In genomic region chr11:121154203-121154602, GRCm38 (mm10) we compare ENCODE assay signal across 26 mouse cellular contexts. TPM values are rescaled to one million over a fixed set of nuclear protein-coding genes. Genes with fewer than 3 reads are reported as not detected.
DNase-seq lines count a peak whose midpoint lies in the region; ATAC-seq and TF ChIP-seq lines count a peak whose summit lies in the region.
"Had no signal": no experiment of that assay in that cellular context is flagged by ENCODE, and none has a peak within 500 bp of the region (broad histone marks: within the 10 kb centered on the region; RNA-seq: fewer than 3 reads in every experiment).

No protein-coding gene starts in this region.

- no peaks in the 10 kb centered on the region for H3K9me3 ChIP-seq in hindbrain, embryonic 10.5 days
- H3K9me3 ChIP-seq in hindbrain, postnatal 0 days (ENCODE audit: low read length), result no peaks in the 10 kb centered on the region
- no peaks in the 10 kb centered on the region for H3K9me3 ChIP-seq in neural tube, embryonic 11.5 days (ENCODE audit: control insufficient read depth, low read length)
- no peaks in the 10 kb centered on the region for H3K9me3 ChIP-seq in neural tube, embryonic 15.5 days (replicated peaks)
- no peaks in the 10 kb centered on the region for H3K9me3 ChIP-seq in neural tube, embryonic 13.5 days
- H3K9me3 ChIP-seq: embryonic facial prominence, embryonic 13.5 days; heart, embryonic 12.5 days; hindbrain, embryonic 15.5 days had no signal

- 0 out of 2 replicates have a peak overlapping the region, but pooled peaks have one; percentile 35 for H3K27ac ChIP-seq in hindbrain, embryonic 10.5 days
- H3K27ac ChIP-seq in hindbrain, postnatal 0 days, result no peak overlapping the region
- no peak overlapping the region for H3K27ac ChIP-seq in neural tube, embryonic 11.5 days (ENCODE audit: low read depth, low read length)
- no peak overlapping the region for H3K27ac ChIP-seq in neural tube, embryonic 15.5 days (replicated peaks)
- H3K27ac ChIP-seq in neural tube, embryonic 13.5 days (replicated peaks), result 0 out of 2 replicates have a peak overlapping the region, but pooled peaks have one; percentile 30
- H3K27ac ChIP-seq: embryonic facial prominence, embryonic 13.5 days; hindbrain, embryonic 15.5 days had no signal

- 19% methylated on average over 4 of the region's 4 CpGs for WGBS in hindbrain, embryonic 10.5 days
- WGBS in hindbrain, postnatal 0 days, result 24% methylated on average over 4 of the region's 4 CpGs
- 29% methylated on average over 4 of the region's 4 CpGs for WGBS in neural tube, embryonic 11.5 days
- 20% methylated on average over 4 of the region's 4 CpGs for WGBS in neural tube, embryonic 15.5 days
- 17% methylated on average over 4 of the region's 4 CpGs for WGBS in neural tube, embryonic 13.5 days
- WGBS in lung, adult 2 months, result 47% methylated on average over 4 of the region's 4 CpGs

- H3K27me3 ChIP-seq in hindbrain, embryonic 10.5 days (ENCODE audit: insufficient read depth, poor library complexity, severe bottlenecking), result peaks cover 41% of the 10 kb centered on the region
- no peaks in the 10 kb centered on the region for H3K27me3 ChIP-seq in hindbrain, postnatal 0 days (ENCODE audit: insufficient read depth, low read length)
- H3K27me3 ChIP-seq in neural tube, embryonic 11.5 days (ENCODE audit: control insufficient read depth, insufficient read depth, low read length), result peaks cover 29% of the 10 kb centered on the region
- H3K27me3 ChIP-seq in neural tube, embryonic 15.5 days (replicated peaks), result peaks cover 35% of the 10 kb centered on the region
- H3K27me3 ChIP-seq in neural tube, embryonic 13.5 days, result peaks cover 38% of the 10 kb centered on the region

- peak; percentile 27 for DNase-seq in hindbrain, embryonic 10.5 days (ENCODE audit: low spot score)
- no peak for DNase-seq in hindbrain, postnatal 0 days (ENCODE audit: low spot score)
- peak; percentile 46 for DNase-seq in neural tube, embryonic 11.5 days (ENCODE audit: low spot score)
- peak; percentile 55 for DNase-seq in brain, embryonic 14.5 days (ENCODE audit: low read depth)
- no peak for DNase-seq in right cerebral cortex, adult 2 months (ENCODE audit: low spot score in 2 of 2)
- DNase-seq in lung, adult 2 months, result no peak
- DNase-seq: adrenal gland, postnatal 10 days; cerebellum, adult 11-12 months; cerebellum, adult 9-11 months; cerebellum, postnatal 36 days; gastrocnemius, adult 2 months; gastrocnemius, postnatal 25 days had no signal

- H3K9ac ChIP-seq in hindbrain, postnatal 0 days (replicated peaks; ENCODE audit: low read length), result no peak overlapping the region
- no peak overlapping the region for H3K9ac ChIP-seq in neural tube, embryonic 11.5 days (ENCODE audit: low read length)
- no peak overlapping the region for H3K9ac ChIP-seq in neural tube, embryonic 15.5 days (replicated peaks)
- no peak overlapping the region for H3K9ac ChIP-seq in neural tube, embryonic 13.5 days
- H3K9ac ChIP-seq: embryonic facial prominence, embryonic 13.5 days; heart, embryonic 12.5 days; hindbrain, embryonic 15.5 days had no signal

- no peak for TF ChIP-seq CTCF in hindbrain, postnatal 0 days (IDR thresholded peaks at IDR 0.05; ENCODE audit: low read depth)
- no peak for TF ChIP-seq CTCF in brain, embryonic 14.5 days (IDR thresholded peaks at IDR 0.05; ENCODE audit: borderline replicate concordance, extremely low read depth, insufficient read depth, insufficient read length)
- no peak for TF ChIP-seq CTCF in lung, adult 2 months (IDR thresholded peaks at IDR 0.05; ENCODE audit: insufficient read depth, low read length)

- no peak overlapping the region for H3K4me3 ChIP-seq in hindbrain, embryonic 10.5 days
- no peak overlapping the region for H3K4me3 ChIP-seq in hindbrain, postnatal 0 days (ENCODE audit: low read length)
- no peak overlapping the region for H3K4me3 ChIP-seq in neural tube, embryonic 11.5 days (ENCODE audit: low read depth, low read length)
- no peak overlapping the region for H3K4me3 ChIP-seq in neural tube, embryonic 15.5 days (replicated peaks)
- H3K4me3 ChIP-seq in neural tube, embryonic 13.5 days, result no peak overlapping the region
- no peak overlapping the region for H3K4me3 ChIP-seq in lung, adult 2 months (replicated peaks; ENCODE audit: extremely low read depth, low read depth, low read length)
- H3K4me3 ChIP-seq: embryonic facial prominence, embryonic 13.5 days; gastrocnemius, adult 2 months; heart, embryonic 12.5 days; hindbrain, embryonic 15.5 days had no signal

- peaks cover 27% of the 10 kb centered on the region for H3K4me1 ChIP-seq in hindbrain, embryonic 10.5 days (replicated peaks)
- H3K4me1 ChIP-seq in hindbrain, postnatal 0 days (ENCODE audit: insufficient read depth, low read length), result no peaks in the 10 kb centered on the region
- peaks cover 6% of the 10 kb centered on the region; the same call in 1 of the 2 replicates for H3K4me1 ChIP-seq in neural tube, embryonic 11.5 days (ENCODE audit: control insufficient read depth, insufficient read depth, low read length)
- H3K4me1 ChIP-seq in neural tube, embryonic 15.5 days, result peaks cover 8% of the 10 kb centered on the region
- peaks cover 26% of the 10 kb centered on the region for H3K4me1 ChIP-seq in neural tube, embryonic 13.5 days (replicated peaks)
- peaks cover 3% of the 10 kb centered on the region for H3K4me1 ChIP-seq in lung, adult 2 months (ENCODE audit: control insufficient read depth, insufficient read depth, low read length)

- no peak for TF ChIP-seq POLR2A in brain, embryonic 14.5 days (IDR thresholded peaks at IDR 0.05; ENCODE audit: borderline replicate concordance, extremely low read depth, insufficient read depth, insufficient read length, poor library complexity, severe bottlenecking)
- TF ChIP-seq POLR2A in lung, adult 2 months (IDR thresholded peaks at IDR 0.05; ENCODE audit: borderline replicate concordance, extremely low read depth, low read depth, low read length), result no peak

- no peak overlapping the region for H3K4me2 ChIP-seq in hindbrain, postnatal 0 days (ENCODE audit: low read depth, low read length)
- H3K4me2 ChIP-seq in neural tube, embryonic 11.5 days (ENCODE audit: low read depth), result no peak overlapping the region
- H3K4me2 ChIP-seq in neural tube, embryonic 15.5 days, result no peak overlapping the region
- no peak overlapping the region for H3K4me2 ChIP-seq in neural tube, embryonic 13.5 days
- H3K4me2 ChIP-seq: embryonic facial prominence, embryonic 13.5 days; heart, embryonic 12.5 days; hindbrain, embryonic 15.5 days had no signal

- no peak for ATAC-seq in hindbrain, postnatal 0 days
- no peak for ATAC-seq in neural tube, embryonic 11.5 days (ENCODE audit: insufficient read depth, low FRiP score, low TSS enrichment)
- ATAC-seq in neural tube, embryonic 15.5 days (ENCODE audit: low FRiP score), result no peak
- ATAC-seq in neural tube, embryonic 13.5 days (ENCODE audit: low read depth), result 0 out of 2 replicates have a peak, but pooled peaks have one; percentile 47
- ATAC-seq: forebrain, embryonic 14.5 days; Patski had no signal

- no peaks in the 10 kb centered on the region for H3K36me3 ChIP-seq in hindbrain, embryonic 10.5 days
- no peaks in the 10 kb centered on the region for H3K36me3 ChIP-seq in hindbrain, postnatal 0 days (ENCODE audit: insufficient read depth, low read length)
- no peaks in the 10 kb centered on the region for H3K36me3 ChIP-seq in neural tube, embryonic 11.5 days (ENCODE audit: control insufficient read depth, insufficient read depth, low read length)
- H3K36me3 ChIP-seq in neural tube, embryonic 15.5 days, result no peaks in the 10 kb centered on the region
- no peaks in the 10 kb centered on the region for H3K36me3 ChIP-seq in neural tube, embryonic 13.5 days
- H3K36me3 ChIP-seq: embryonic facial prominence, embryonic 13.5 days; heart, embryonic 12.5 days; hindbrain, embryonic 15.5 days had no signal

RNA-seq across cellular contexts. Expression of gene Uts2r, which starts 5.9 kb away (rescaled TPM):
- polyA plus RNA-seq in hindbrain, embryonic 10.5 days (2016; fragmentation: Nextera tagmentation; extraction: Ambion mirVana), result 0.12 TPM in 2 replicates
- 0.16 and 2.1 TPM in 2 replicates for total RNA-seq in hindbrain, postnatal 0 days (2014; rRNA removed)
- 0.61 and 0.84 TPM in 2 replicates for polyA plus RNA-seq in hindbrain, postnatal 0 days (2015; fragmentation: Nextera tagmentation; extraction: Ambion mirVana)
- 0.19 TPM in 1 of 2 replicates, not detected in the other for polyA plus RNA-seq in neural tube, embryonic 11.5 days (2014; fragmentation: Nextera tagmentation; extraction: Ambion mirVana)
- 0.46 and 0.47 TPM in 2 replicates for polyA plus RNA-seq in neural tube, embryonic 15.5 days (2015; fragmentation: Nextera tagmentation; extraction: Ambion mirVana)
- polyA plus RNA-seq in brain, embryonic 14.5 days (2012; rRNA removed), result 0.26 and 0.30 TPM in 2 replicates
- polyA plus RNA-seq in neural tube, embryonic 13.5 days (2015; fragmentation: Nextera tagmentation; extraction: Ambion mirVana), result 0.47 and 0.56 TPM in 2 replicates
- 0.13 TPM in 1 of 2 replicates, not detected in the other for polyA plus RNA-seq in lung, adult 2 months (2012; rRNA removed)
- total RNA-seq: adrenal gland, postnatal 4 days; granulocyte monocyte progenitor cell, adult 5-6 weeks had no signal
- polyA plus RNA-seq: C2C12; embryonic facial prominence, embryonic 13.5 days; forebrain, embryonic 14.5 days; heart, embryonic 12.5 days; intestine, embryonic 14.5 days; Patski had no signal

RNA-seq across cellular contexts. Expression of gene Tex19.1, which starts 8.3 kb away (rescaled TPM):
- polyA plus RNA-seq in hindbrain, embryonic 10.5 days (2016; fragmentation: Nextera tagmentation; extraction: Ambion mirVana), result not detected in 2 replicates
- total RNA-seq in hindbrain, postnatal 0 days (2014; rRNA removed), result not detected in 2 replicates
- polyA plus RNA-seq in hindbrain, postnatal 0 days (2015; fragmentation: Nextera tagmentation; extraction: Ambion mirVana), result not detected in 2 replicates
- 0.46 TPM in 1 of 2 replicates, not detected in the other for polyA plus RNA-seq in neural tube, embryonic 11.5 days (2014; fragmentation: Nextera tagmentation; extraction: Ambion mirVana)
- not detected in 2 replicates for polyA plus RNA-seq in neural tube, embryonic 15.5 days (2015; fragmentation: Nextera tagmentation; extraction: Ambion mirVana)
- not detected in 2 replicates for polyA plus RNA-seq in brain, embryonic 14.5 days (2012; rRNA removed)
- not detected in 2 replicates for polyA plus RNA-seq in neural tube, embryonic 13.5 days (2015; fragmentation: Nextera tagmentation; extraction: Ambion mirVana)
- polyA plus RNA-seq in lung, adult 2 months (2012; rRNA removed), result not detected in 2 replicates
- total RNA-seq: adrenal gland, postnatal 10 days; adrenal gland, postnatal 4 days; gastrocnemius, adult 2 months; gastrocnemius, postnatal 25 days; granulocyte monocyte progenitor cell, adult 5-6 weeks; heart, adult 8-10 months; heart, postnatal 25 days had no signal
- polyA plus RNA-seq: forebrain, embryonic 14.5 days; heart, embryonic 16.5 days; hindbrain, embryonic 15.5 days; intestine, embryonic 14.5 days; Patski had no signal

RNA-seq across cellular contexts. Expression of gene Tex19.2, which starts 35.7 kb away (rescaled TPM):
- not detected in 2 replicates for polyA plus RNA-seq in hindbrain, embryonic 10.5 days (2016; fragmentation: Nextera tagmentation; extraction: Ambion mirVana)
- total RNA-seq in hindbrain, postnatal 0 days (2014; rRNA removed), result not detected in 2 replicates
- not detected in 2 replicates for polyA plus RNA-seq in hindbrain, postnatal 0 days (2015; fragmentation: Nextera tagmentation; extraction: Ambion mirVana)
- not detected in 2 replicates for polyA plus RNA-seq in neural tube, embryonic 11.5 days (2014; fragmentation: Nextera tagmentation; extraction: Ambion mirVana)
- polyA plus RNA-seq in neural tube, embryonic 15.5 days (2015; fragmentation: Nextera tagmentation; extraction: Ambion mirVana), result not detected in 2 replicates
- not detected in 2 replicates for polyA plus RNA-seq in brain, embryonic 14.5 days (2012; rRNA removed)
- polyA plus RNA-seq in neural tube, embryonic 13.5 days (2015; fragmentation: Nextera tagmentation; extraction: Ambion mirVana), result not detected in 2 replicates
- not detected in 2 replicates for polyA plus RNA-seq in lung, adult 2 months (2012; rRNA removed)
- total RNA-seq: adrenal gland, postnatal 10 days; adrenal gland, postnatal 4 days; gastrocnemius, adult 2 months; gastrocnemius, postnatal 25 days; granulocyte monocyte progenitor cell, adult 5-6 weeks; heart, adult 8-10 months; heart, postnatal 25 days had no signal
- polyA plus RNA-seq: embryonic facial prominence, embryonic 13.5 days; forebrain, embryonic 14.5 days; heart, embryonic 12.5 days; heart, embryonic 16.5 days; hindbrain, embryonic 15.5 days; intestine, embryonic 14.5 days; Patski had no signal

RNA-seq across cellular contexts. Expression of gene Hexdc, which starts 50.0 kb away (rescaled TPM):
- 5.2 and 8.2 TPM in 2 replicates for polyA plus RNA-seq in hindbrain, embryonic 10.5 days (2016; fragmentation: Nextera tagmentation; extraction: Ambion mirVana)
- 80.2 and 89.6 TPM in 2 replicates for total RNA-seq in hindbrain, postnatal 0 days (2014; rRNA removed)
- polyA plus RNA-seq in hindbrain, postnatal 0 days (2015; fragmentation: Nextera tagmentation; extraction: Ambion mirVana), result 30.7 and 35.2 TPM in 2 replicates
- 7.0 and 7.6 TPM in 2 replicates for polyA plus RNA-seq in neural tube, embryonic 11.5 days (2014; fragmentation: Nextera tagmentation; extraction: Ambion mirVana)
- polyA plus RNA-seq in neural tube, embryonic 15.5 days (2015; fragmentation: Nextera tagmentation; extraction: Ambion mirVana), result 28.9 and 35.1 TPM in 2 replicates
- 70.6 and 92.9 TPM in 2 replicates for polyA plus RNA-seq in brain, embryonic 14.5 days (2012; rRNA removed)
- 16.8 and 17.8 TPM in 2 replicates for polyA plus RNA-seq in neural tube, embryonic 13.5 days (2015; fragmentation: Nextera tagmentation; extraction: Ambion mirVana)
- 13.4 and 13.9 TPM in 2 replicates for polyA plus RNA-seq in lung, adult 2 months (2012; rRNA removed)

RNA-seq across cellular contexts. Expression of gene Ogfod3, which starts 50.3 kb away (rescaled TPM):
- polyA plus RNA-seq in hindbrain, embryonic 10.5 days (2016; fragmentation: Nextera tagmentation; extraction: Ambion mirVana), result 21.2 and 22.7 TPM in 2 replicates
- 16.7 and 20.1 TPM in 2 replicates for total RNA-seq in hindbrain, postnatal 0 days (2014; rRNA removed)
- 34.8 and 35.3 TPM in 2 replicates for polyA plus RNA-seq in hindbrain, postnatal 0 days (2015; fragmentation: Nextera tagmentation; extraction: Ambion mirVana)
- polyA plus RNA-seq in neural tube, embryonic 11.5 days (2014; fragmentation: Nextera tagmentation; extraction: Ambion mirVana), result 17.8 and 19.8 TPM in 2 replicates
- polyA plus RNA-seq in neural tube, embryonic 15.5 days (2015; fragmentation: Nextera tagmentation; extraction: Ambion mirVana), result 26.8 and 31.7 TPM in 2 replicates
- 8.4 and 11.9 TPM in 2 replicates for polyA plus RNA-seq in brain, embryonic 14.5 days (2012; rRNA removed)
- polyA plus RNA-seq in neural tube, embryonic 13.5 days (2015; fragmentation: Nextera tagmentation; extraction: Ambion mirVana), result 26.3 and 28.8 TPM in 2 replicates
- polyA plus RNA-seq in lung, adult 2 months (2012; rRNA removed), result 11.5 and 14.1 TPM in 2 replicates

Comparison
In these comparisons a context has a peak if more than half of its experiments do, and no peak if none do; other contexts are left out.
1. DNase-seq: peak in hindbrain, embryonic 10.5 days (single experiment), neural tube, embryonic 11.5 days (single experiment) and brain, embryonic 14.5 days (single experiment); none in hindbrain, postnatal 0 days (single experiment), right cerebral cortex, adult 2 months (0 of 2) and lung, adult 2 months (single experiment).
2. H3K27ac ChIP-seq: peak in hindbrain, embryonic 10.5 days (single experiment) and neural tube, embryonic 13.5 days (single experiment); none in hindbrain, postnatal 0 days (single experiment), neural tube, embryonic 11.5 days (single experiment) and neural tube, embryonic 15.5 days (single experiment).